Comparison of ENCODE assay signal across 13 mouse cellular contexts in the genomic region with DNA sequence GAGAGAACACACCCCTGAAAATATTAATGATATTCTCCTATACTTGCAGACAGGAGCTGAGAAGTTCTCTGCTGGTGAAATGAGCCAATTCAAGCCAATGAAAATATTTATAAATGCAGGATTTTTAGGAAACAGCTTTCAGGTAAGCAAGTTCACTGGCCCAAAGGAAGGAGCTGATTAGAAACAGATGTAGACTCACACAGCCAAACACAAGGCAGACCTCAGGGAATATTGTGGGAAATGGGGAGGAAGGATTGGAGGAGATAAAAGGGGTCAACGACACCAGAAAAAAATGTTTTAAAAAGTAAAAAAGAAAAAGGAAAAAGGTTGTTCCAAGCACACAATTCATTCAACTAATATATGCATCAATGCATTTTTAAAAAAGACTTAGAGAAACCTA.
"Had no signal": no experiment of that assay in that cellular context is flagged by ENCODE, and none has a peak within 500 bp of the region (broad histone marks: within the 10 kb centered on the region; RNA-seq: fewer than 3 reads in every experiment).

No protein-coding gene starts in this region.

- ATAC-seq: midbrain, embryonic 16.5 days had no signal

- H3K9me3 ChIP-seq: midbrain, embryonic 12.5 days; neural tube, embryonic 13.5 days; stomach, embryonic 15.5 days had no signal

- DNase-seq: kidney, adult 2 months; kidney, postnatal 36 days; layer of hippocampus, adult 9-11 months; layer of hippocampus, postnatal 36 days; lung, adult 18-20 months; right cerebral cortex, postnatal 14 days; thymus, adult 2 months; thymus, postnatal 36 days had no signal

- H3K27ac ChIP-seq: liver, embryonic 14.5 days; midbrain, embryonic 12.5 days; neural tube, embryonic 13.5 days; stomach, embryonic 15.5 days had no signal

- H3K36me3 ChIP-seq: midbrain, embryonic 12.5 days; neural tube, embryonic 13.5 days; stomach, embryonic 15.5 days had no signal

- H3K4me2 ChIP-seq: midbrain, embryonic 12.5 days; neural tube, embryonic 13.5 days; stomach, embryonic 15.5 days had no signal

- H3K4me3 ChIP-seq: midbrain, embryonic 12.5 days; neural tube, embryonic 13.5 days; stomach, embryonic 15.5 days had no signal

- H3K27me3 ChIP-seq: midbrain, embryonic 12.5 days; neural tube, embryonic 13.5 days; stomach, embryonic 15.5 days had no signal

- H3K4me1 ChIP-seq: midbrain, embryonic 12.5 days; stomach, embryonic 15.5 days had no signal

- H3K9ac ChIP-seq: liver, embryonic 14.5 days; midbrain, embryonic 12.5 days; neural tube, embryonic 13.5 days; stomach, embryonic 15.5 days had no signal
